Mouse (Mus musculus) testis, adult 2 months (tissue): ENCODE data around the gene Krr1.

Source experiments
- CTCF ChIP-seq: fragments of 200-500 bp; IDR thresholded peaks from 2 replicates; pipeline ENCODE4 v1.5.1; 2012; ENCODE audit warnings: low read depth, mild to moderate bottlenecking, inconsistent platforms, low read length, moderate library complexity; ENCODE audit not compliant: control insufficient read depth, insufficient read depth, insufficient replicate concordance
- POLR2A ChIP-seq: fragments of 200-500 bp; IDR thresholded peaks from 2 replicates; pipeline ENCODE4 v1.6.1; 2012; ENCODE audit warnings: low read depth, mild to moderate bottlenecking, inconsistent platforms, low read length, moderate library complexity; ENCODE audit not compliant: control insufficient read depth

- TF ChIP-seq CTCF (no peak), POLR2A (no peak)
Observed at GRCm38 (mm10) chr10:111924141-111924540, 48.3 kb upstream of the Krr1 start.
